Mouse (Mus musculus): ENCODE measurements at regions not wholly inside any gene's neighbourhood (a gene's known extent, or its start where the extent isn't known, plus 50 kb on each side); places are given as distances from the start of the nearest gene placed in this dataset.

DNA sequence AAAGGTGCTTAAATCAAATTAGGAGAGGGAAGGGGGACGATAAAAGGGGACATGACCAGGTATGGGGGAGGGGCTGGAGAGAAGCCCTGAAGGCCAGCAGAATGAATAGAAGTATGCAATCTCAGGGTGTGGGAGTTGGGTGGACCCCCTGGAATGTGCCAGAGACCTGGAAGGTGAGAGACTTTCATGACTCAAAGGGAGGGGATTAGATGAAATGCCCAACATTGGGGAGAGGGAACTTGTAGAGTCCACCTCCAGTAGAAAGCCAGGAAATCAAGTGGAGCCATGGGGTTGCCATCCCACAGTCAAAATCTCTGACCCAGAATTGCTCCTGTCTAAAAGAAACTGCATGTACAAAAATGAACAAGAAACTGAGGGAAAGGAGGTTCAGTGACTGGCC is 666.5 kb downstream of the Cps1 start:
- ATAC-seq (ENCODE audit: low FRiP score), result no peak

DNA sequence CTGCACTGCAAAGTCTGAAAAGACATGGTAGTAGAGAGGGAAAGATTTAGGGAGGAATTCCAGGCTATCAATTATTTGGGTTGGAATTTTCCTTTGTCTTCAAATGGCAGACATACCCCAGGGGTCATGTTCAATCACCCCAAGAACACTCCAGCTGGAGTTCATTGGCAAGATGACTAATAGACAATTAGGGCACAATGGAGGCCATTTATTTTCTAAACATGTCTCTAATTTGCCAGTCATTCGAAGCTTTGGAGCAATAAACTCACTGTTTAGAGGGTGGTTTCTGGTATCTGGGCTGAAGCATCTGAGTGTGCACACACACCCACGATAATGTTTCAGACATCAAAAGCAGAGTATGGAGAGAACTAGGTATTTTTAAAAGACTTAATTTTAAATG is 672.2 kb downstream of the Cps1 start:
- ATAC-seq (ENCODE audit: low FRiP score), result peak; percentile 50
- H3K4me2 ChIP-seq, result no peak overlapping the region
- no peak overlapping the region for H3K27ac ChIP-seq (replicated peaks)
- no peak overlapping the region for H3K4me3 ChIP-seq (replicated peaks)
- H3K36me3 ChIP-seq, result no peaks in the 10 kb centered on the region
- no peaks in the 10 kb centered on the region for H3K9me3 ChIP-seq (replicated peaks)
- H3K27me3 ChIP-seq (replicated peaks), result no peaks in the 10 kb centered on the region
- H3K9ac ChIP-seq (replicated peaks), result no peak overlapping the region
- H3K4me1 ChIP-seq, result 0 out of 2 replicates have a peak, but pooled peaks cover 4% of the 10 kb centered on the region
- WGBS, result 7% methylated on average over 2 of the region's 2 CpGs

More for the DNA sequence above, 666.5 kb downstream of the Cps1 start:
- no peaks in the 10 kb centered on the region for H3K9me3 ChIP-seq (replicated peaks)
- H3K36me3 ChIP-seq, result no peaks in the 10 kb centered on the region
- no peak overlapping the region for H3K27ac ChIP-seq (replicated peaks)
- H3K4me2 ChIP-seq, result no peak overlapping the region
- 92% methylated on average over 1 of the region's 1 CpGs for WGBS
- H3K4me1 ChIP-seq, result no peaks in the 10 kb centered on the region
- H3K9ac ChIP-seq (replicated peaks), result no peak overlapping the region
- no peak overlapping the region for H3K4me3 ChIP-seq (replicated peaks)
- no peaks in the 10 kb centered on the region for H3K27me3 ChIP-seq (replicated peaks)

DNA sequence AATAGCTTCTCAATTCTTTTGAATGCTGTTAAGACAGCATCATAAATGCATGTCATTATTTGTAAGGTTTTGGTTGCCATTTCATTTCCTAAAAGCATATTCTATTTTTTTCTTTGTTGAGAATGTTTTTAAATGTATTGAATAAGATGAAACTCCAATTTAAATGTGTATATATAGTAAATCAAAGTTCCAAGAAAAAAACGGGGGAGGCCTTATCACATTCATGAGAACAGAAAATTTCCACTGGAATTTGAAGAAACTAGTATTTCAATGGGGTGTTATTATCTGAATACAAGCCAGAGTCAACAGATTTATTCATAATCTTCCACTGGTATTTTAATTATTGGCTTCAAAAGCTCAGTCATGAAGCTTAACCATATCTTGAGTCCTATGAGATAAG is 672.7 kb downstream of the Cps1 start:
- 65% methylated on average over 1 of the region's 1 CpGs for WGBS
- no peak overlapping the region for H3K27ac ChIP-seq (replicated peaks)
- H3K4me1 ChIP-seq, result 0 out of 2 replicates have a peak, but pooled peaks cover 4% of the 10 kb centered on the region
- H3K27me3 ChIP-seq (replicated peaks), result no peaks in the 10 kb centered on the region
- no peaks in the 10 kb centered on the region for H3K9me3 ChIP-seq (replicated peaks)
- H3K36me3 ChIP-seq, result no peaks in the 10 kb centered on the region
- no peak overlapping the region for H3K4me2 ChIP-seq
- ATAC-seq (ENCODE audit: low FRiP score), result no peak
- no peak overlapping the region for H3K4me3 ChIP-seq (replicated peaks)
- no peak overlapping the region for H3K9ac ChIP-seq (replicated peaks)

DNA sequence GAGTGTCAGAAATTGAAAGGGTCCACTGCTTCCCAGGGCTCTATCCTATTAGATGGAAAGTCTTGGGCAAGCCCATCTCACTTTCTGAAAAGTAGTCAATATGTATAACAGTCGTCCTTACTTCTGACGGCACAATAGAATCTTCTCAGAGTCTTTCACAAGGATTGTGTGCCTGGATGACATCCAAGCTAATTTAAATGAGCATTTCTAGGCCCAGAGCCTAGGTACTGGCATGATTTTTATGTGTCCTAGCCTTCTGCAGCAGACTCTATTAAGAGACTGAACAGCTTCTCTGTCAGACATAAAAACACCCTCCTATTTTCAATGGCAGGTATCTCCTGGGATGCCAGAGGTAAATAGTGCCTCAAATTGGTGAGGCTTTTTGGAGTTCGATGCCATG is 680.5 kb downstream of the Cps1 start:
- WGBS, result 58% methylated on average over 3 of the region's 3 CpGs
- H3K9ac ChIP-seq (replicated peaks), result no peak overlapping the region
- H3K4me2 ChIP-seq, result no peak overlapping the region
- no peak for ATAC-seq (ENCODE audit: low FRiP score)
- no peak overlapping the region for H3K27ac ChIP-seq (replicated peaks)
- H3K4me1 ChIP-seq, result no peaks in the 10 kb centered on the region
- no peaks in the 10 kb centered on the region for H3K27me3 ChIP-seq (replicated peaks)
- H3K4me3 ChIP-seq (replicated peaks), result no peak overlapping the region
- no peaks in the 10 kb centered on the region for H3K9me3 ChIP-seq (replicated peaks)
- no peaks in the 10 kb centered on the region for H3K36me3 ChIP-seq

DNA sequence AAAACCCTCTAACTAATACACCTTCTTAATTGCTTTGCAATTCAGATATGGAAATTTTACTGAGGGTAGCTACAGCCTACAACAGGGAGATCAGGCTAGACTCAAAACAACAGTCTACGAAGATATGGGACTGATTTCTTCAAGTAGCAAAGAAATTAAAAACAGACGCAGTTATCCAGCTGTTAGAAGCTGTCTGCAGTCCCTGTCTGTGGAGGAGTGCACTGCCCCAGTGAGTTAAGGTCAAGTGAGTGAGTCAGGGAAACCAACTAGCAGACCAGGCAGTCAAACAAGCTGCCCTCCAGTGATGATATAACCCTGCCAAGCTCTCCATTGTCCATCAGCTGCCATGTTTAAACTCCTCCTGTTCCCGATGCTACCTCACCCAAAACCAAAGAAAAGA is 697.3 kb downstream of the Cps1 start:
- Histone ChIP-seq H3K4me1 (no peaks in the 10 kb centered on the region), H3K36me3 (no peaks in the 10 kb centered on the region), H3K4me3 (replicated peaks) (no peak overlapping the region), H3K9me3 (replicated peaks) (no peaks in the 10 kb centered on the region), H3K27ac (replicated peaks) (no peak overlapping the region), H3K4me2 (no peak overlapping the region), H3K27me3 (replicated peaks) (no peaks in the 10 kb centered on the region), H3K9ac (replicated peaks) (no peak overlapping the region)
- 91% methylated on average over 3 of the region's 3 CpGs for WGBS
- ATAC-seq (ENCODE audit: low FRiP score), result no peak

DNA sequence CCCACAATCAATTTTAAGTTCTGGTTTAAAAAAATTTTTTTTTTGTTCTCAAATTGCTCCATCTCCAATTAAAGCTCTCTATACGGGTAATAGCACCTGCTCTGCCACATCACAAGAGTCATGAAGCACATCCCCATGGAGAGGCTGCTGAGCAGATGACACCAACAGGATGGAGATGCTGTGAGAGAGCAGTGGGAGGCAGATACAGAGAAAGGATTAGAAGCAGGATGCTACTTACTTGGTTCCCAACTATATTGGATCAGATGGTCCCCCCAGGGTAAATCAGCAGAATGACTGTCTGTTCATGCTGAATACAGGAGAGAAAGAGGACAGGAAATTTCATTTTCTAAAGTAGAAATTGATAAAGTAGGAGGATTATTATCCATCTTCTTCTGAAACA is 725.2 kb downstream of the Cps1 start:
- 51% methylated on average over 1 of the region's 1 CpGs for WGBS
- ATAC-seq (ENCODE audit: low FRiP score), result no peak

DNA sequence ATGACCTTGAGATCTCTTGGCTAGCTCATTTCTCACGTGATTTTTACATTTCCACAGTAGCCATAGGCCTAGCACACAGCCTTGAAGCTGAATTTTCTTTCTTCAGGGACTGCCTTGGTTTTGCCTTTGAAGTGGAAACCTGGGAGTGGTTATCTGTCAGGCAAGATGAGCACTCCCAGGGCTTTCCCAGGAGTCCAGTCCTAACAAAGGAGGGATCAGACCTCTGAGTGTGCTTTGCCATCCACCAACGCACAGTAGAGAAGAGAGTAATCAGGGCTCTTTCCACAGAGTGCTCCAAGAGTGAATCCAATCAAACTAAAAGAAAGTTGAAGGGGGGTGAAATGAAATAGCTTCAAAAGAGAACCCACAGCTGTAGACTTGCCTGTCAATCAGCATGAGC is 770.7 kb downstream of the Cps1 start:
- Histone ChIP-seq H3K4me1 (no peaks in the 10 kb centered on the region), H3K9me3 (replicated peaks) (no peaks in the 10 kb centered on the region), H3K36me3 (no peaks in the 10 kb centered on the region), H3K27me3 (replicated peaks) (no peaks in the 10 kb centered on the region), H3K27ac (replicated peaks) (no peak overlapping the region), H3K4me2 (no peak overlapping the region), H3K9ac (replicated peaks) (no peak overlapping the region), H3K4me3 (replicated peaks) (no peak overlapping the region)
- WGBS, result 41% methylated on average over 2 of the region's 2 CpGs
- no peak for ATAC-seq (ENCODE audit: low FRiP score)

More for the DNA sequence above, 725.2 kb downstream of the Cps1 start:
- Histone ChIP-seq H3K36me3 (no peaks in the 10 kb centered on the region), H3K4me1 (no peaks in the 10 kb centered on the region), H3K27me3 (replicated peaks) (no peaks in the 10 kb centered on the region), H3K9ac (replicated peaks) (no peak overlapping the region), H3K4me2 (no peak overlapping the region), H3K9me3 (replicated peaks) (no peaks in the 10 kb centered on the region), H3K4me3 (replicated peaks) (no peak overlapping the region), H3K27ac (replicated peaks) (no peak overlapping the region)

DNA sequence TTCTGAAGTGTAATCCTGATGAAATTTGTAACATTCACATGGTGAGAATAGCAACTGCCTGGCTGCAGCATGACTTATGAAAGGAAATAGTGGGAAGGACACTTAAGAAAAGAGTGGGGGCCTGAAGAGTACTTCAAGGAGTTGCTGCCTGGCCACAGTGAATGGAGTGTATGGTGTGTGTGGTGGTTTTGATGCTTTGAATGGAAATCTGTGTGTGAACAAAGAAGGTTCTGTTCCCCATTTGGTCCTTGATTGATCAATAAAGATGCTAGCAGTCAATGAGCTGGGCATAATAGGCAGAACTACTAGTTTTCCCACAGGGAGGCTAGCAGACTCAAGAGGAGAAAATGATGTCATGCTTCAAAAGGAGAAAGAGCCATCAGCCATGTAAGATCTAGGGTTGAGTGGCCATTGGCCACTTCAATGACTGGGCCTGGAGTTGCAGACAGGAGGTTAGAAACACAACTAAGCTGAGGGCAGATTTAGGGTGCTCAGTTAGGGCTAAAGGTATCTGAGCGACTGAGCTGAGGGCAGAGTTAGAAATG is 772.0 kb downstream of the Cps1 start:
- Histone ChIP-seq H3K4me3 (replicated peaks) (no peak overlapping the region), H3K36me3 (no peaks in the 10 kb centered on the region), H3K9me3 (replicated peaks) (no peaks in the 10 kb centered on the region), H3K4me2 (no peak overlapping the region), H3K9ac (replicated peaks) (no peak overlapping the region), H3K4me1 (no peaks in the 10 kb centered on the region), H3K27ac (replicated peaks) (no peak overlapping the region), H3K27me3 (replicated peaks) (no peaks in the 10 kb centered on the region)
- WGBS, result 96% methylated on average over 1 of the region's 1 CpGs
- no peak for ATAC-seq (ENCODE audit: low FRiP score)

DNA sequence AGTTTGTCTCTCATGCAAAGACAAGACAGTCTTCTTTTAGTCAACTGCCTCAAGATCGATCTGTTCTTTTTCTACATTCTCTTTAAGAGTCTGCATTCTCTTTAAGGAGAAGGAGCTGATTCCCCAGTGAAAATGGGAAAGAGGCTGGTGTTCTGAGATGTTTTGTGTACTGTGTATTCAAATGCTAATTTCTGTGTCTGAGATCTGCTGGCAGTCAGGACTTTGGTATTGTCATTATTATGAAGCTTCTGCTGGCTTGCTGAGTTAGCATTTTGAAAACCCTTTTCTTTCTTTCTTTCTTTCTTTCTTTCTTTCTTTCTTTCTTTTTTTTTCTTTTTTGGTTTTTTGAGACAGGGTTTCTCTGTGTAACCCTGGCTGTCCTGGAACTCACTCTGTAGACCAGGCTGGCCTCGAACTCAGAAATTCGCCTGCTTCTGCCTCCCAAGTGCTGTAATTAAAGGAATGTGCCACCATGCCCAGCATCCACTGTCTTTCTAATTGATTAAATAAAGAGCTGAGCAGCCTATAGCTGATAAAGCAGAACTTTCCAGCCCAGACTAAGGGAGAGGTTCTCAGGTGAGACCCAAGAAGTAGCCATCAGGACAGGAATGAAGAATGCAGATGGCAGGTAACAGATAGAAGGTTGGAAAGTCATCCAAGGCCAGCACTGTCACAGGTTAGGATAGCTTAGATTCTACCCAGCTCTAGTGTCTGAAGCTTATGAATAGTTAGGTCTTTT is 813.1 kb downstream of the Cps1 start:
- Histone ChIP-seq H3K9ac (replicated peaks) (no peak overlapping the region), H3K4me2 (no peak overlapping the region), H3K27ac (replicated peaks) (no peak overlapping the region), H3K4me1 (no peaks in the 10 kb centered on the region), H3K36me3 (no peaks in the 10 kb centered on the region), H3K4me3 (replicated peaks) (no peak overlapping the region), H3K9me3 (replicated peaks) (no peaks in the 10 kb centered on the region; the same call in 1 of the 2 replicates), H3K27me3 (replicated peaks) (no peaks in the 10 kb centered on the region)
- WGBS, result 48% methylated on average over 3 of the region's 3 CpGs
- ATAC-seq (ENCODE audit: low FRiP score), result no peak

DNA sequence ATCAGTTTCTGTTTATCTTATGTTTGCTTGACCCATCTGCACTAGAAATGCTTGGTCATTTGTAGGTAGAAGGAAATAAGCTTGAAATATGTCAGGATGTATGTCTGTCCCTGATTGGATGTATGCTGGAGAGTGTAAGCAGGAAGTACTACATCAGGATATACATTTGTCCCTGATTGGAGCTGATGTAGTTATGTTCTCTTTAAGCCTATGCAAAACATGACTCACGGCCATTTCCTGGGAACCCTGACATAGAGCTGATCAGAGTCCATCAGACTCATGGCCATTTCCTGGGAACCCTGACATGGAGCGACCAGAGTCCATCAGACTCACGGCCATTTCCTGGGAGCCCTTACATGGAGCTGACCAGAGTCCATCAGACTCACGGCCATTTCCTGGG is 858.6 kb downstream of the Cps1 start:
- no peaks in the 10 kb centered on the region for H3K9me3 ChIP-seq (replicated peaks)
- H3K9ac ChIP-seq (replicated peaks), result no peak overlapping the region
- 95% methylated on average over 4 of the region's 4 CpGs for WGBS
- H3K27ac ChIP-seq (replicated peaks), result no peak overlapping the region
- H3K27me3 ChIP-seq (replicated peaks), result no peaks in the 10 kb centered on the region
- no peaks in the 10 kb centered on the region for H3K4me1 ChIP-seq
- no peak overlapping the region for H3K4me2 ChIP-seq
- ATAC-seq (ENCODE audit: low FRiP score), result no peak
- H3K4me3 ChIP-seq (replicated peaks), result no peak overlapping the region
- no peaks in the 10 kb centered on the region for H3K36me3 ChIP-seq

Measured in neural tube, embryonic 15.5 days (tissue).